Mouse (Mus musculus) Patski (cell line): ENCODE measurements around the gene Nln. TPM values are rescaled to one million over a fixed set of nuclear protein-coding genes. Genes with fewer than 3 reads are reported as not detected.

Experiments used
- ATAC-seq: fragments of 100-300 bp; one replicate; pipeline ENCODE4 v1.8.0; 2021
- CTCF ChIA-PET: fragments of 350-600 bp; sonication (Branson Sonifier 250); formaldehyde crosslinking; loops from one replicate; lab custom pipeline; 2022; ENCODE audit warnings: inconsistent platforms; lab: Charles Lee
- POLR2A ChIA-PET: fragments of 350-600 bp; sonication (Branson Sonifier 250); formaldehyde crosslinking; loops from one replicate; lab custom pipeline; 2022; ENCODE audit warnings: antibody characterized with exemption, inconsistent platforms; lab: Charles Lee
- DNase-seq: peaks from one replicate; pipeline ENCODE4 v3.0.0-alpha.2; 2011; ENCODE audit warnings: low read depth, low spot score
- H3K27me3 ChIP-seq: fragments of 371-371 bp; one replicate; pipeline ENCODE4 v1.5.1; 2021
- CTCF ChIP-seq: fragments of 100-300 bp; IDR thresholded peaks from one replicate; pipeline ENCODE4 v1.5.1; 2021
- in situ Hi-C: fragments of 300-500 bp; cut with MboI; formaldehyde crosslinking; loops from 3 replicates; pipeline ENCODE4 v1.11.1; 2018; ENCODE audit warnings: low pct_unique_long_range_greater_than_20kb, mixed read lengths
- polyA plus RNA-seq: library from polyadenylated mRNA; unstranded; gene quantifications from one replicate; pipeline ENCODE4 v1.2.3, GENCODE M21; 2021

Gene Nln
- polyA plus RNA-seq, 1 experiment from 2014 or later, result 29.2 TPM

DNA sequence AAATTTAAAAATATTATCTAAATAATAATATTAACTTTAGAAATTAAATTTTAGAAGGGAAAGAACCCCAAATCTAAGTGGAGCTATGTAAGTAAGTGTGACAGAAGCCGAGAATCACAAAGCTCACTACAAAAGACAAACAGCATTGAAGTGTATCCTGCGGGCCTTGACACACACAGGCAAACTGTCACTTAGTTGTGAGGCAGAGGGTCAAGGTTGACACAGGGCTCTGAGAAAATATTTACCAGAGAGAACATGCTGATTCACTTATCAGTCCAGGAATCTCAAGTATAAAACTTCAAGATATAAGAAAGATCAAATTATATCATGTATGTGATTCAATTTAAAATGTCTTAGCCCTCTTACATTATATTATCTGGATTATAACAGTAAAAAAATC, 85.1 kb downstream of the Nln start:
- DNase-seq (no peak), ATAC-seq (no peak)
- in situ Hi-C loops, result no loop called here
- TF ChIP-seq CTCF, result no peak
- no peaks in the 10 kb centered on the region for H3K27me3 ChIP-seq
- CTCF ChIA-PET, result interaction anchor here (0.5 to 5.2 kb wide), 2 partner anchors 11 to 38 kb away, joined by 3 to 23 read pairs; no protein-coding TSS in a partner anchor
- POLR2A ChIA-PET, result interaction anchor here (1.5 to 3.3 kb wide), 2 partner anchors 11 to 104 kb away, joined by 4 to 22 read pairs; partner anchors contain the start of gene Erbin

GRCm38 (mm10) chr13:104023356-104023911, 86.0 kb downstream of the Nln start:
- H3K27me3 ChIP-seq, result no peaks in the 10 kb centered on the region
- POLR2A ChIA-PET, result interaction anchor here (1.5 kb wide), 1 partner anchor 103 kb away, joined by 4 read pairs; the partner anchor contains the start of gene Erbin
- CTCF ChIA-PET, result interaction anchor here (0.9 to 5.2 kb wide), 5 partner anchors 8 to 161 kb away, joined by 3 to 23 read pairs (median 5); no protein-coding TSS in a partner anchor
- in situ Hi-C loops, result no loop called here
- TF ChIP-seq CTCF, result no peak
- ATAC-seq (peak; percentile 24), DNase-seq (no peak)

DNA sequence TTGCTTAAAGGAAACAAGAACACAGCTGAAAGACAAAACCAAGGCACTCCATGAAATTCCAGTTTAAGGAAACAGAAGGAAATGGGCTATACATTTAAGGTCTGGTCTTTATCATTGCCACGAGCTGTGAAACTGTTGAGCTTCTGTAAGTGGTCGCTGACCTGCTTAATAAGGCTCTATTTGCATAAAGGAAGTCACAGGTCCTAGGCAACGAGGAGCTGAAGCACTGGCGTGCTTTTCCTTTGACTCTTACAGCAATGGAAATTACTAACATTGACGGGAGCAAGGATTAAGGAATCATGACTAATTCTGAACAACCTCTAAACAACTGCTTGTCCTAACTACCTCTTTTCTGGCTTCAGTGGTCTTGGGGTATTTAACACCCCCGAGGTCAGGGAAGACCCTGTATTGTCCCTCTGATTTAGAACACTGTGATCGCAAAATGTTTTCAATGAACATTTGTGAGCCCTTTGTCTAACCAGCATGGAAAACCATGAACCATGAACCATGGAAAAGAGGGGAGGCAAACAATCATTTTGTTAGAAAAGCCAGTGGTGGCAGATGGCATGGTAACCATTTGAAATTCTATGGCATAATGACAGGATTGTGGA, 90.8 kb downstream of the Nln start:
- ATAC-seq (peak; percentile 64), DNase-seq (no peak)
- ChIA-PET CTCF (no interaction called here), POLR2A (interaction anchor here (0.6 kb wide), 1 partner anchor 18 kb away, joined by 3 read pairs; no protein-coding TSS in a partner anchor)
- no peak for TF ChIP-seq CTCF
- H3K27me3 ChIP-seq, result no peaks in the 10 kb centered on the region
- in situ Hi-C loops, result no loop called here

DNA sequence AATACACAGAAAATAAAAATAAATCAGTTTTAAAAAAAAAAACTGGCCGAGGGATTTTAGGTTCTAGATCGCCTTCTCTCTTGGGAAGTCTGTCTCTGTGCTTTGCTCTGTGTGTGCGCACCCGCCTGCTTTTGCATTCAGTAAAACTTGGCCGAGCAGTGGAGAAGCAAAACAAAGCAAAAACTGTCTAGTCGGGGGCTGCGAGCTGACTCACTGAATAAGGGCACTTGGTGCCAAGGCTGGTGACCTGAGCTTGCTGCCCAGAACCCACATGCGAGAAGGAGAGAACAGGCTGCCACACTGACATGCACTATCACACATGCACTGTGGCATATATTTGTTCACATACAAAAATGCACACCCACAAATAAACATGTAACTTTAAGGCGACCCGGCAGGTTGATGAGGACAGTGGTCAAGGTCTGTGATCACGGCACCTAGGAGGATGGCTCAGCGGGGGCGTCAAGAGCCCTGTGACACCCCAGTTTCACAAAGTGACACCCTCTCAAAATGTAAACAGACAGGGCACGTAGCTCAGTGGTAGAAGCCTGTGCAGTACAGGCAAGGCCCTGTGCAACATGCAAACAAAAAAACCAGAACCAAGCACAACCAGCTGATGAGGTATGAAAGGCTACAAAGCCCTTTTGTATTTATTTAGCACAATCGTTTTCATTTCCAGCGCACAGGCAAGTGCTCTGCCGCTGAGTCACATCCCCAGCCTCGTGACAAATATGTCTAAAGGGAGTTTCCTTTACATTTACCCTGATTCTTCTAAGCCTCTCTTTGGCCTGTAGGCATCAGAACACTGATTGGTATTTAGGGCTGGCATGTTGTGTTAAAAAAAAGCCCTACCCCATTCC, 93.9 kb downstream of the Nln start:
- ChIA-PET CTCF (interaction anchor here (1.0 kb wide), 1 partner anchor 8 kb away, joined by 5 read pairs; no protein-coding TSS in a partner anchor), POLR2A (interaction anchor here (1.0 kb wide), 1 partner anchor 93 kb away, joined by 3 read pairs; no protein-coding TSS in a partner anchor)
- ATAC-seq (no peak), DNase-seq (no peak)
- H3K27me3 ChIP-seq, result no peaks in the 10 kb centered on the region
- no peak for TF ChIP-seq CTCF
- in situ Hi-C loops, result no loop called here

GRCm38 (mm10) chr13:104014038-104014437, 95.4 kb downstream of the Nln start:
- in situ Hi-C loops, result no loop called here
- POLR2A ChIA-PET, result no interaction called here
- H3K27me3 ChIP-seq, result no peaks in the 10 kb centered on the region
- no peak for ATAC-seq
- no peak for TF ChIP-seq CTCF
- CTCF ChIA-PET, result no interaction called here
- no peak for DNase-seq

DNA sequence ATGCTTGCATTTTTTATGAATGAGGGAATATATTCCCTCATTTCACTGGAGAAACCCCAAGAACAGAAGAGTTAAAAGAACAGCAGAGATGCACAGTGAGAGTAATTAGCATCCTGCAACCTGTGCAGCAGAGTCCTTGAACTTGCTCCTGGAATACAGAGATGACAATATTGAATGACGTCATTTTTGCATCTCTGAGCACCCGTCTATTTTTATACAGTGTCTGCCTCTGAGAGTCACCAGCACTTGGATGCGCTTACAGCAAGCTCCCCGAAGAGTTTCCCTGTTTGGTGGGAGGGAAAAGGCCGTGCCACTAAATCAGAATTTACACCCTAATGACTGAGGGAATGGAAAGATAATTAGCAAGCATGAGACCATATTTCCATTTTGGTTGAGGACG, 96.0 kb downstream of the Nln start:
- no peaks in the 10 kb centered on the region for H3K27me3 ChIP-seq
- CTCF ChIA-PET, result no interaction called here
- DNase-seq (no peak), ATAC-seq (no peak)
- TF ChIP-seq CTCF, result no peak
- in situ Hi-C loops, result no loop called here
- POLR2A ChIA-PET, result no interaction called here

- ATAC-seq (no peak), DNase-seq (no peak)
- in situ Hi-C loops, result no loop called here
- H3K27me3 ChIP-seq, result no peaks in the 10 kb centered on the region
- no peak for TF ChIP-seq CTCF
- CTCF ChIA-PET, result no interaction called here
- POLR2A ChIA-PET, result no interaction called here
Measured at GRCm38 (mm10) chr13:104012214-104012833, 97.1 kb downstream of the Nln start.

DNA sequence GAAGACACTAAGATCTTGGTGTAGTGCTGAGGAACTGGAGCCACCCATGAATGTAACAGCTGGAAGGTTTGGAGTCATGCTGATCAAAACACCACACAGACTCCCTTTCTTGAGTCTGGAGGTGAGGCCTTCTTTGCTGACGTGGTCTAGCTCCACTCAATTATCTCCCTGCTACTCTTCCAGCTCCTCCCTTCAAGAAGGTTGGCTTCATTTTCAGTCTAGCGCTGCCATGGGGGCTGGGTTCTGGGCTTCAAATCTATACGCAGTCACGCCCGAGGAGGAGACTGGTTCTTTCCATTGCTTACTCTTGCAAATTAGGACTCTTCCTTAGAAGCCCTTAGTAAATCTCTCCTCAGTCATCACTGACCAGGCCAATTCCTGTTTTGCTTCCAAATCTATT, 98.1 kb downstream of the Nln start:
- ATAC-seq (no peak), DNase-seq (no peak)
- ChIA-PET CTCF (no interaction called here), POLR2A (no interaction called here)
- TF ChIP-seq CTCF, result no peak
- in situ Hi-C loops, result no loop called here
- no peaks in the 10 kb centered on the region for H3K27me3 ChIP-seq

GRCm38 (mm10) chr13:104005231-104005845, 104.1 kb downstream of the Nln start:
- ChIA-PET POLR2A (no interaction called here), CTCF (no interaction called here)
- DNase-seq (no peak), ATAC-seq (no peak)
- no peak for TF ChIP-seq CTCF
- in situ Hi-C loops, result no loop called here
- no peaks in the 10 kb centered on the region for H3K27me3 ChIP-seq

- ChIA-PET CTCF (no interaction called here), POLR2A (interaction anchor here (0.7 kb wide), 1 partner anchor 48 kb away, joined by 6 read pairs; no protein-coding TSS in a partner anchor)
- in situ Hi-C loops, result no loop called here
- DNase-seq, result no peak
- no peaks in the 10 kb centered on the region for H3K27me3 ChIP-seq
- no peak for ATAC-seq
- TF ChIP-seq CTCF, result no peak
Measured at GRCm38 (mm10) chr13:103994085-103994455, 115.3 kb downstream of the Nln start.
